Mouse (Mus musculus): ENCODE measurements at regions not wholly inside any gene's neighbourhood (a gene's known extent, or its start where the extent isn't known, plus 50 kb on each side); places are given as distances from the start of the nearest gene placed in this dataset.

GRCm38 (mm10) chr4:69739833-69740510, 670.3 kb downstream of the Cdk5rap2 start:
- no peak for DNase-seq
